Mouse (Mus musculus): Measurements from ENCODE around the gene Etv4.

Etv4 gene

DNA sequence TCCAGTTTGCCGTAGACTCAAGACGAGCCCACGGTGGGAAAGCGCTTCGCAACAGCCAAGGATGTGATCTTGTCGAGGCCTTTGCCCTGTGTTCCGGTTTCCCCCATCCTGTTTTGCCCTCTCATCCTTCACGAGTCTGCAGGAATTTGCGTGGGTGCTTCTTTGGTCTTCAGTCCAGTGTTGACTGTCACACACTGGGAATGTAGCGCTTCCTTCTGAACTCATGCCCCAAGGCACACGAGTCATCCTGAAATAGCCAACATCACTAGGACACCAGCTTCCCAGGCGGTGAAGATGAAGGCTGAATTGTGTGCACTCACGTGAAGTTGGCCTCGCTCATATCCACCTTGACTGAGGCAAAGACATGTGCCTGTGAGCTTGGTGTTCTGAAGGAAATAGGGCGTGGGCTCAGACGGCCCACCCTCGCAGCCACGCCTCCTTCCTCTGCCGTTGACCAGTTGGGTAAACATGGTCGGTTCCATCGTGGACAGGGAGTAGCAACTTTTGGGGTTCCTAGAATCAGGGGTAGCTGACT, 65.1 kb downstream of the Etv4 start:
- DNase-seq (ENCODE audit: low read depth, low spot score): peak; percentile 31
